Mouse (Mus musculus): ENCODE data around the gene Igfbp6. TPM values are rescaled to one million over a fixed set of nuclear protein-coding genes. Genes with fewer than 3 reads are reported as not detected.

Gene Igfbp6
- polyA plus RNA-seq, 1 experiment from 2014 or later = 9.5 TPM

DNA sequence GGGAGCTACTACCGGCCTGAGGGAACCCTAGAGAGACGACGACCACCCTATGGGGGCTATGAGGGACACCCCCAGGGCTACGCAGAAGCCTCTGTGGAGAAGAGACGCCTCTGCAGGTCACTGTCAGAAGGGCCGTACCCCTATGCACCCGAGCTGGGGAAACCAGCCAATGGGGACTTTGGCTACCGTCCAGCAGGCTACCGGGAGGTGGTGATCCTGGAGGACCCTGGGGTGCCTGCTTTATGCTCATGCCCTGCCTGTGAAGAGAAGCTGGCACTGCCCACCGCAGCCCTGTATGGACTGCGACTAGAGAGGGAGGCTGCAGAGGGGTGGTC, 32.7 kb upstream of the Igfbp6 start:
- Histone ChIP-seq H3K36me3 (peaks cover 92% of the 10 kb centered on the region), H3K4me3 (no peak overlapping the region), H3K4me1 (replicated peaks) (peaks cover 44% of the 10 kb centered on the region), H3K9me3 (replicated peaks) (no peaks in the 10 kb centered on the region), H3K27me3 (peaks cover 3% of the 10 kb centered on the region), H3K9ac (no peak overlapping the region), H3K4me2 (no peak overlapping the region), H3K27ac (no peak overlapping the region)
- ATAC-seq (replicated peaks; ENCODE audit: insufficient number of reproducible peaks, insufficient read depth, low FRiP score, low read depth) = no peak
- 79% methylated on average over 11 of the region's 11 CpGs for WGBS

DNA sequence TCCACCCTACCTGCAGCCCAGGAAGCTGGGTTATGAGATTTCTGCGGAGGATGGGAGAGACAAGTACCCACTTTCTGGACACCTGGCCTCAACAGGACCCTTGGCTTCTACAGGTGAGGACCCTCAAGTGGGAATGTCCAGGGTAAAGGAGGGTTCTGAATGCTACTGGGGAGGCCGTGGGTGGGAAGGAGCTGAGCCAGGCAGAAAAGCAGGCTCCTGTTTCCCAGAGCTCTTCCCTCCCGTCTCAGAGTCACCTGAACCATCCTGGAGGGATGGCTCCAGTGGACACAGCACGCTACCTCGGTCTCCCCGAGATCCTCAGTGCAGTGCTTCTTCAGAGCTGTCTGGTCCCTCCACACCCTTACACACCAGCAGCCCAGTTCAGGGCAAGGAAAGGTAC, 32.0 kb upstream of the Igfbp6 start:
- 90% methylated on average over 6 of the region's 6 CpGs for WGBS

DNA sequence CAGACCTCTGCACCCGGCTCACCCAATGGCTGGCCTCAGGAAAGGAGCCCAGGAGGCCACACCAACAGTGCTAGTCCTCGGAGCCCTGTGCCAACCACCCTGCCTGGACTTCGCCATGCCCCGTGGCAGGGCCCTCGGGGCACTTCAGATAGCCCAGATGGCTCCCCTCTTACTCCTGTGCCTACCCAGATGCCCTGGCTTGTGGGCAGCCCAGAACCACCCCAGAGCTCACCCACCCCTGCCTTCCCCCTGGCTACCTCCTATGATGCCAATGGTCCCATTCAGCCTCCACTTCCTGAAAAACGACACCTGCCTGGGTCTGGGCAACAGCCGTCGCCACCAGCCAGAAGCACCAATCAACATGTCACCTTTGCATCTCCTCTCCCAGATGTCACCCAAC, 31.3 kb upstream of the Igfbp6 start:
- H3K27me3 ChIP-seq = no peaks in the 10 kb centered on the region
- peaks cover 35% of the 10 kb centered on the region for H3K4me1 ChIP-seq (replicated peaks)
- no peak overlapping the region for H3K4me2 ChIP-seq
- peaks cover 93% of the 10 kb centered on the region for H3K36me3 ChIP-seq
- H3K4me3 ChIP-seq = no peak overlapping the region
- H3K9me3 ChIP-seq (replicated peaks) = no peaks in the 10 kb centered on the region
- whole genome bisulfite sequencing = 71% methylated on average over 8 of the region's 8 CpGs
- no peak overlapping the region for H3K9ac ChIP-seq
- H3K27ac ChIP-seq = no peak overlapping the region
- ATAC-seq (replicated peaks; ENCODE audit: insufficient number of reproducible peaks, insufficient read depth, low FRiP score, low read depth) = no peak

More for the DNA sequence above, 32.0 kb upstream of the Igfbp6 start:
- peaks cover 93% of the 10 kb centered on the region for H3K36me3 ChIP-seq
- peaks cover 42% of the 10 kb centered on the region for H3K4me1 ChIP-seq (replicated peaks)
- H3K9ac ChIP-seq = no peak overlapping the region
- ATAC-seq (replicated peaks; ENCODE audit: insufficient number of reproducible peaks, insufficient read depth, low FRiP score, low read depth) = no peak
- no peak overlapping the region for H3K27ac ChIP-seq
- no peaks in the 10 kb centered on the region for H3K27me3 ChIP-seq
- no peak overlapping the region for H3K4me2 ChIP-seq
- no peaks in the 10 kb centered on the region for H3K9me3 ChIP-seq (replicated peaks)
- no peak overlapping the region for H3K4me3 ChIP-seq

DNA sequence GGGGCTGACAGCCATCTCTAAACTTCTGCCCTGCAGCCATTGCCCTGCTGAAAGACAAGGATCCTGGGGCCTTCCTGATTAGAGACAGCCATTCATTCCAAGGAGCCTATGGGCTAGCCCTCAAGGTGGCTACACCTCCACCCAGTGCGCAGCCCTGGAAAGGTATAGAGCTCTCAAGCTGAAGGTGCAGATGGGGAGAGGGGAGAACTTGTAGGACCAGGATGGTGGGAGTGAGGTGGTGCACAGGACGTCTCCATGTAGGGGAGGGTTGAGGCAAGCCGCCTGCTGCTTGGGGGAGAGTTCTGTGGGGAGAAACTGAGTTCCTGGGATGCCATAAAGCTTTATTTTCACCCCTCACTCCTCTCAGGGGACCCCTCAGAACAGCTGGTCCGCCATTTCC, 30.5 kb upstream of the Igfbp6 start:
- H3K36me3 ChIP-seq = peaks cover 96% of the 10 kb centered on the region

GRCm38 (mm10) chr15:102114651-102115260, 29.4 kb upstream of the Igfbp6 start:
- H3K4me3 ChIP-seq = no peak overlapping the region
- H3K27me3 ChIP-seq = no peaks in the 10 kb centered on the region
- peaks cover 89% of the 10 kb centered on the region for H3K36me3 ChIP-seq
- no peak overlapping the region for H3K4me2 ChIP-seq
- H3K27ac ChIP-seq = no peak overlapping the region
- 82% methylated on average over 7 of the region's 7 CpGs for WGBS
- H3K9me3 ChIP-seq (replicated peaks) = no peaks in the 10 kb centered on the region
- no peak overlapping the region for H3K9ac ChIP-seq
- no peak for ATAC-seq (replicated peaks; ENCODE audit: insufficient number of reproducible peaks, insufficient read depth, low FRiP score, low read depth)
- peaks cover 18% of the 10 kb centered on the region for H3K4me1 ChIP-seq (replicated peaks)

More for the DNA sequence above, 30.5 kb upstream of the Igfbp6 start:
- WGBS = 81% methylated on average over 4 of the region's 4 CpGs
- H3K9me3 ChIP-seq (replicated peaks) = no peaks in the 10 kb centered on the region
- peaks cover 27% of the 10 kb centered on the region for H3K4me1 ChIP-seq (replicated peaks)
- H3K27me3 ChIP-seq = no peaks in the 10 kb centered on the region
- ATAC-seq (replicated peaks; ENCODE audit: insufficient number of reproducible peaks, insufficient read depth, low FRiP score, low read depth) = no peak
- H3K9ac ChIP-seq = no peak overlapping the region
- H3K4me2 ChIP-seq = no peak overlapping the region
- H3K27ac ChIP-seq = no peak overlapping the region
- H3K4me3 ChIP-seq = no peak overlapping the region

DNA sequence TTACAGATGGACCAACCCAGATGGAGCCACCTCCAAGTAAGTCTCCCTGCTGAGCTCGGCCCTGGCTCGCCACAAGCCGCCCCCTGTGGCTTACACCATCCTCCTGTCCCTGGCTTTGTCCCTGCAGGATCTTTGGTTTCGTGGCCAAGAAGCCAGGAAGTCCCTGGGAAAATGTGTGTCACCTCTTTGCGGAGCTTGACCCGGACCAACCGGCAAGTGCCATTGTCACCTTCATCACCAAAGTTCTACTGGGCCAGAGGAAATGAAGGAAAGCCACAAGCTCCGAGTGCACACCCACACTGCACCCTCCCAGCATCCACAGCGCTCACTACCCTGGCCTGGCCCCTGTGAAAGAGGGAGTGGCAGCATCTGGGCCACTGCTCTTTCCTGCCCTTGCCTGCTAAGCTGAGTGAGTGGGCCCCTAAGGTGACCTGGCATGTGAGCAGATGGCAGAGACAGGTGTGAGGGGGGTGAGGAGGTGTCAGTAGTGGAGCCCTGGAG, 28.4 kb upstream of the Igfbp6 start:
- peaks cover 80% of the 10 kb centered on the region for H3K36me3 ChIP-seq
- 59% methylated on average over 9 of the region's 9 CpGs for WGBS
- no peak overlapping the region for H3K9ac ChIP-seq
- no peak overlapping the region for H3K4me3 ChIP-seq
- no peak overlapping the region for H3K4me2 ChIP-seq
- no peak overlapping the region for H3K27ac ChIP-seq
- H3K27me3 ChIP-seq = no peaks in the 10 kb centered on the region
- ATAC-seq (replicated peaks; ENCODE audit: insufficient number of reproducible peaks, insufficient read depth, low FRiP score, low read depth) = no peak
- peaks cover 18% of the 10 kb centered on the region for H3K4me1 ChIP-seq (replicated peaks)
- H3K9me3 ChIP-seq (replicated peaks) = no peaks in the 10 kb centered on the region

DNA sequence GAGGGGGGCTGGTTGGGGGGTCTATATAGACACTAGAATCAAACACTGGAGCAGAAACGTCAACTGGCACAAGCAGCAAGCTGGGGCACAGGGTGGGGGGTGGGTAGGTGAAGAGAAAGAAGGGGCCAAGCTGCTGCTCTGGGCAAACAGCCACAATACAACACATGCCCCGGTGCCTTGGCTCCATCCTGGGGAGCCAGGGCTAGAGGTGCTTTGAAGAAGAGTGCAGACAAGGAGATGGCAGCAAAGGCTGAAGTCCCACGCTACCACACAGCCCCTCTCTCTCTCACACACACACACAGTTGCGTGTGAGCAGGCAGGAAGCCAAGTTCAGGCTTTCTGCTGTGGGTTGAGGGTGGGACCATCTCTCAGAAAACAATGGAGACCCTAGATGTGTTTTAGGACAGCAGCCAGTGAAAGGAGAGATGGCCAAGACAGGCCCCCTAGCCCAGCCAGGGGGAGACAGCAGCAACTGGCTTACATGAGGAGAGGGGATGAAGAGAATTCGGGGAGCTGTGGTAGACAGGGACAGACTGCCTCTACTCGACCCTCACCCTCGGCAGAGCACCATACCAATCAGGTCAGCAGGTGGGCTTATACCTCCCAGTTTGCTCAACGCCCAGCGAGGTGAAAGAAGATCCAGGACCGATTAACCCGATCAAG, 27.3 kb upstream of the Igfbp6 start:
- Histone ChIP-seq H3K36me3 (peaks cover 76% of the 10 kb centered on the region), H3K9me3 (replicated peaks) (no peaks in the 10 kb centered on the region), H3K9ac (no peak overlapping the region), H3K4me3 (no peak overlapping the region), H3K4me2 (no peak overlapping the region), H3K4me1 (replicated peaks) (peaks cover 18% of the 10 kb centered on the region), H3K27ac (no peak overlapping the region), H3K27me3 (no peaks in the 10 kb centered on the region)
- 73% methylated on average over 11 of the region's 11 CpGs for WGBS
- no peak for ATAC-seq (replicated peaks; ENCODE audit: insufficient number of reproducible peaks, insufficient read depth, low FRiP score, low read depth)

DNA sequence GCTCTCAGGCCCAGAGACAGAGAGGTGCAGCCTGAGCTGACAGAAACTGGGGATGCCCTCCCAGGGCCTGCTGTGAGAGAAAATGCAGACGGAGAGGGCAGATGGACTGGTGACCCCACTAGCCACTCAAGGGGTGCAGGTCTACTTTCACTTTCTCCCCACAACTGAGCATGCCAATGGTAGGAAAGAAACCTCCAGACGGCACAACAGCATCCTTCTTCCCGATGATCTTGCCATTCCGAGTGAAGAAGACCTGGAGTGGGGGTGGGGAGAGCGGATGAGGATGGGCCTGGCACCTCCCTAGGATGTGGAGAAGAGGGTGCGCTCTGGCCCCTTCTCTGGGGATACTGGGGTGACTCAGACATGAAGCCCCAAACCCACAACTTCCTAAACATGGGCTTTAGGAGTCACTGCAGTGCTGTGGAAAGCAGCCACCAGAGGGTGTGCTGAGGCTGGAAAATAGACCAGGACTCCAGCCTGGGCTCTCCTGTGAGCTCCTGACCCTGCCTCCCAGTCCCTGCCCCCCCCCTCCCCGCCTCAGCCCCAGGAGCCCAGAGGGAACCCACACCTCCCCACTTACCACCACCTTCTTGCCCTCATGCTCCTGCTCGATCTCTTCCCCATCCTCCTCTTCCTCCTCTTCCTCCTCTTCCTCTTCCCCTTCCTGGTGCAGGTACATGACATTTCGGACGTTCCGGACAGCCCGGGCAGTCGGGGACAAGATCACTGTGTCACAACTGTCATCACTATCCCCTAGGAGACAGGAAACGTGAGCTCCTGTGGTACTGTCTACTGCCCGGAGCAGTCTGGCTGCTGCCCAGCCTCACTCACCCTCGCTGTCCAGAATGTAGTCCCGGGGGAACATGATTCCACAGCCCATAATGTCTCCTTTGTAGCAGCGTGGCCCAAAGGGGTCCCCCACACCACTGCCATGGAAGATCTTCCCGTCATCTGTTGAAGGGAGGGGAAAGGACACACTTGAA, 26.4 kb upstream of the Igfbp6 start:
- Histone ChIP-seq H3K27ac (no peak overlapping the region), H3K27me3 (no peaks in the 10 kb centered on the region), H3K4me2 (no peak overlapping the region), H3K4me3 (no peak overlapping the region), H3K4me1 (replicated peaks) (peaks cover 17% of the 10 kb centered on the region), H3K9me3 (replicated peaks) (no peaks in the 10 kb centered on the region), H3K9ac (no peak overlapping the region), H3K36me3 (peaks cover 74% of the 10 kb centered on the region)
- 64% methylated on average over 19 of the region's 19 CpGs for WGBS
- no peak; the same call in 1 of the 2 replicates for ATAC-seq (replicated peaks; ENCODE audit: insufficient number of reproducible peaks, insufficient read depth, low FRiP score, low read depth)

DNA sequence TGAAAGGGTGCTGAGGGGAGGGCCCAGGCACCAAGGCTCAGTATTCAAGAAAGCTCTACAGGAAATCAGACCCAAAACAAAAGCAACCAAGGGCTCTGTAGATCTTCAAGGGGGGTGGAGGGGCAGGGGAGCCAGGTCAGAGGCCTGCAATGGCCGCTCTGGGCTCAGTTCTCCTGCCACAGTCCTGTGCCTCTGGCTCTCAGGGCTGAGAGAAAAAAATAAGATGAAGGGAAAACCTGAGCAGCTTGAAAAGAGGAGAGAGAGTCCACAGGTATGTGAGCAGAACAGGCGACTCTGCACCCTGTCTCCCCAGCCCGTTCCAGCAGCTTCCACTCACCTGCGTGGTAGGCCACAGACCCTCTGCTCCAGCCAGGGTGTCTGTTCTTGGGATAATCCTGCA, 25.6 kb upstream of the Igfbp6 start:
- Histone ChIP-seq H3K4me1 (replicated peaks) (peaks cover 13% of the 10 kb centered on the region), H3K9ac (no peak overlapping the region), H3K4me2 (no peak overlapping the region), H3K27me3 (no peaks in the 10 kb centered on the region), H3K9me3 (replicated peaks) (no peaks in the 10 kb centered on the region), H3K36me3 (peaks cover 66% of the 10 kb centered on the region), H3K27ac (no peak overlapping the region), H3K4me3 (no peak overlapping the region)
- WGBS = 89% methylated on average over 4 of the region's 4 CpGs
- no peak for ATAC-seq (replicated peaks; ENCODE audit: insufficient number of reproducible peaks, insufficient read depth, low FRiP score, low read depth)

DNA sequence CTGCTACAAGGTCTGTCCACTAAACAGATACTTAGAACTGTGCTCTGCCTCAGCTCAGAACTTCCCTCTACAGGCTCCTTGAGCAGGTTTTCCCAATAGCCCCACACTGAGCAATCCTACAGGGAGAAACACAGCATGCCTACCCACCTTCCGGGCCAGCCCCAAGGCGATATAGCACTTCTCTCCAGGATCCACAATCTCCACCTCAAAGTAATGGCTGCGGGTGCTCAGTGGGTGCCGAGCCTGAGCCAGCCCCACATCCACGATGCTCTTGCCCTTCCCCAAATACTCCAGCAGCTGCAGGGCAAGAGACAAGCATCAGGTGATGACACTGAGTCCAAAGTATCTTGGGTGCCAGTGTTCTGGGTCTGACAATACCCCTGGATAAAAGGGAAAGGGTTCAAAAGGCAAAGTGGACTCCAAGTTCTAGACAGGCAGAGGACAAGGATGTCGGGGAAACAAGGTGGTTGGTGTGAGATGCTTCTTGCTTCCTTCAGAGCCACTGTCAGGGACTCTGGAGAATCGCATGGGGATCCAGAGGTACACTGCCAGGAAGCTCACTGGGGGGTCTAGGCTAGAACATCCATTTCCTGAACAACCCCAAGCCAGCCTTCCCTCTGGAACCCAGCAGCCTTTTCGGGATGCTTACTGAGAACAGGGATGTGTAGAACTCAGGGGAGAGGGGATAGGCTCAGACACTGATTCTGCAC, 24.9 kb upstream of the Igfbp6 start:
- H3K36me3 ChIP-seq = peaks cover 59% of the 10 kb centered on the region

DNA sequence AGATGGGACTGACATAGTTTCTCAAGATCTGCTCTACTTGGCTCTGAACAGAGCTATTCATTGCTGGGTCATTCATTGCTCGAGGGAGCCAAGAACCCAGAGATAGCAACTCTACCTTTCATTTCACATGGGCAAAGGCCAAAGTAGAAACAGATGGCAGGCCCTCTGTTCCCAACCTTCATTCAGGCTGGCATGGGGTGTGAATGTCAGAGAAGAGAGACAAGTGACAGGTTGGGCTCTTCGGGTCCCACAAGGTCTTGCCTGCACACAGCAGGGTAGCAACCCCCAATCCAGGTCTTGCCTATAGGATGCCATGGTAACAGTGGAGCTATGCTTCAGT, 24.4 kb upstream of the Igfbp6 start:
- no peaks in the 10 kb centered on the region for H3K9me3 ChIP-seq (replicated peaks)
- ATAC-seq (replicated peaks; ENCODE audit: insufficient number of reproducible peaks, insufficient read depth, low FRiP score, low read depth) = no peak
- no peak overlapping the region for H3K4me2 ChIP-seq
- WGBS = 60% methylated on average over 2 of the region's 2 CpGs
- no peak overlapping the region for H3K4me3 ChIP-seq
- no peak overlapping the region for H3K27ac ChIP-seq
- H3K27me3 ChIP-seq = no peaks in the 10 kb centered on the region
- H3K4me1 ChIP-seq (replicated peaks) = peaks cover 11% of the 10 kb centered on the region
- H3K36me3 ChIP-seq = peaks cover 54% of the 10 kb centered on the region
- no peak overlapping the region for H3K9ac ChIP-seq

More for the DNA sequence above, 24.9 kb upstream of the Igfbp6 start:
- no peak for ATAC-seq (replicated peaks; ENCODE audit: insufficient number of reproducible peaks, insufficient read depth, low FRiP score, low read depth)
- 71% methylated on average over 8 of the region's 8 CpGs for WGBS
- Histone ChIP-seq H3K9me3 (replicated peaks) (no peaks in the 10 kb centered on the region), H3K27me3 (no peaks in the 10 kb centered on the region), H3K4me1 (replicated peaks) (peaks cover 11% of the 10 kb centered on the region), H3K27ac (no peak overlapping the region), H3K4me2 (no peak overlapping the region), H3K9ac (no peak overlapping the region), H3K4me3 (no peak overlapping the region)

All from heart, embryonic 15.5 days (tissue).